Mouse (Mus musculus) adrenal gland, adult (tissue): ENCODE results near the gene Bicral.

Experiments used
- DNase-seq, 2 experiments: peaks; one replicate each; pipeline ENCODE4 v3.0.0; 2022 to 2023; ENCODE audit warnings: low spot score in 1 of 2; ENCODE audit not compliant: inconsistent age in 2 of 2

The Bicral gene

GRCm38 (mm10) chr17:46845262-46845661 lies 13.0 kb downstream of the Bicral start:
- no peak for DNase-seq

GRCm38 (mm10) chr17:46844811-46845210 lies 13.5 kb downstream of the Bicral start:
- no peak for DNase-seq

- no peak for DNase-seq
Observed at GRCm38 (mm10) chr17:46843716-46844115, 14.6 kb downstream of the Bicral start.

- peak in 1 of 2 experiments; percentile 37 for DNase-seq
Observed at GRCm38 (mm10) chr17:46843022-46843421, 15.3 kb downstream of the Bicral start.

- DNase-seq: no peak
Observed at GRCm38 (mm10) chr17:46840304-46841010, 17.8 kb downstream of the Bicral start.

GRCm38 (mm10) chr17:46838396-46838920 lies 19.8 kb downstream of the Bicral start:
- no peak for DNase-seq

- no peak for DNase-seq
Observed at GRCm38 (mm10) chr17:46837897-46838296, 20.4 kb downstream of the Bicral start.

GRCm38 (mm10) chr17:46835093-46835715 lies 23.1 kb downstream of the Bicral start:
- DNase-seq: no peak

- DNase-seq: no peak
Observed at GRCm38 (mm10) chr17:46832981-46833305, 25.3 kb downstream of the Bicral start.

GRCm38 (mm10) chr17:46832101-46832980 lies 25.9 kb downstream of the Bicral start:
- peak in 1 of 2 experiments; percentile 58 for DNase-seq

- no peak for DNase-seq
Observed at GRCm38 (mm10) chr17:46829856-46830535, 28.3 kb downstream of the Bicral start.

- DNase-seq: no peak
Observed at GRCm38 (mm10) chr17:46828935-46829334, 29.3 kb downstream of the Bicral start.

- DNase-seq: no peak
Observed at GRCm38 (mm10) chr17:46823091-46823490, 35.2 kb downstream of the Bicral start.

- DNase-seq: no peak
Observed at GRCm38 (mm10) chr17:46820628-46821027, 37.7 kb downstream of the Bicral start.

GRCm38 (mm10) chr17:46817734-46818158 lies 40.5 kb downstream of the Bicral start:
- DNase-seq: no peak

- no peak for DNase-seq
Observed at GRCm38 (mm10) chr17:46816306-46816705, 42.0 kb downstream of the Bicral start.

- DNase-seq: no peak
Observed at GRCm38 (mm10) chr17:46814497-46814896, 43.8 kb downstream of the Bicral start.

GRCm38 (mm10) chr17:46813637-46814036 lies 44.6 kb downstream of the Bicral start:
- DNase-seq: no peak

GRCm38 (mm10) chr17:46812442-46812841 lies 45.8 kb downstream of the Bicral start:
- DNase-seq: no peak

GRCm38 (mm10) chr17:46810672-46811071 lies 47.6 kb downstream of the Bicral start:
- no peak for DNase-seq
